In genomic region chr16:30510504-30511451, GRCm38 (mm10) we compare ENCODE assay signal across 8 mouse cellular contexts. TPM values are rescaled to one million over a fixed set of nuclear protein-coding genes. Genes with fewer than 3 reads are reported as not detected.
DNase-seq lines count a peak whose midpoint lies in the region; ATAC-seq and TF ChIP-seq lines count a peak whose summit lies in the region.

No protein-coding gene starts in this region.

- peaks cover 22% of the 10 kb centered on the region for H3K4me1 ChIP-seq in brown adipose tissue, adult 24 weeks (ENCODE audit: control insufficient read depth, insufficient read depth, insufficient read length, low read length)
- H3K4me1 ChIP-seq in heart, embryonic 14.5 days (ENCODE audit: control insufficient read depth in 2 of 2, insufficient read depth in 2 of 2, low read length in 2 of 2), result peaks cover 32 to 48% of the 10 kb centered on the region in 2 experiments
- peaks cover 55% of the 10 kb centered on the region for H3K4me1 ChIP-seq in liver, embryonic 13.5 days (replicated peaks)
- peaks cover 22% of the 10 kb centered on the region for H3K4me1 ChIP-seq in stomach, embryonic 15.5 days

- H3ac ChIP-seq in C2C12 (ENCODE audit: control insufficient read depth, insufficient read length, low read depth), result peak overlapping the region; percentile 55

- peaks cover 13% of the 10 kb centered on the region for H3K79me2 ChIP-seq in C2C12 (ENCODE audit: control insufficient read depth, insufficient read depth)

- peak; percentile 85 for ATAC-seq in erythroid progenitor cell, adult 5-6 weeks (replicated peaks; ENCODE audit: low FRiP score, poor library complexity, severe bottlenecking)
- peak; percentile 68 for ATAC-seq in heart, embryonic 14.5 days (ENCODE audit: insufficient number of reproducible peaks, insufficient read depth, low FRiP score, low read depth)
- peak; percentile 84 for ATAC-seq in liver, embryonic 13.5 days (ENCODE audit: low read depth)
- ATAC-seq in stomach, embryonic 15.5 days (ENCODE audit: insufficient read depth, low FRiP score, low read depth), result peak; percentile 84

- peak overlapping the region; percentile 88 for H3K4me2 ChIP-seq in heart, embryonic 14.5 days (ENCODE audit: low read length)
- peak overlapping the region; percentile 81 for H3K4me2 ChIP-seq in liver, embryonic 13.5 days
- peak overlapping the region; percentile 72 for H3K4me2 ChIP-seq in stomach, embryonic 15.5 days

- H3K9me3 ChIP-seq in heart, embryonic 14.5 days (ENCODE audit: control insufficient read depth, low read length), result peaks cover 3% of the 10 kb centered on the region
- H3K9me3 ChIP-seq in liver, embryonic 13.5 days (replicated peaks), result no peaks in the 10 kb centered on the region
- no peaks in the 10 kb centered on the region for H3K9me3 ChIP-seq in stomach, embryonic 15.5 days

- no peaks in the 10 kb centered on the region for H3K79me3 ChIP-seq in C2C12 (ENCODE audit: low read depth)

- peak overlapping the region; percentile 89 for H3K9ac ChIP-seq in heart, embryonic 14.5 days (ENCODE audit: low read length)
- peak overlapping the region; percentile 85 for H3K9ac ChIP-seq in liver, embryonic 13.5 days
- peak overlapping the region; percentile 64; the same call in 1 of the 2 replicates for H3K9ac ChIP-seq in stomach, embryonic 15.5 days

- H3K27me3 ChIP-seq in C2C12 (ENCODE audit: control insufficient read depth, insufficient read depth, insufficient read length), result no peaks in the 10 kb centered on the region
- peaks cover 7% of the 10 kb centered on the region for H3K27me3 ChIP-seq in heart, embryonic 14.5 days (ENCODE audit: control insufficient read depth, insufficient read depth, low read length)
- H3K27me3 ChIP-seq in liver, embryonic 13.5 days, result 0 out of 2 replicates have a peak, but pooled peaks cover 2% of the 10 kb centered on the region
- no peaks in the 10 kb centered on the region for H3K27me3 ChIP-seq in stomach, embryonic 15.5 days (replicated peaks)

- peak; percentile 93 for DNase-seq in kidney, postnatal 10 days
- DNase-seq in liver, embryonic 13.5 days, result peak; percentile 82
- peak; percentile 90 for DNase-seq in neural tube, embryonic 10.5 days (ENCODE audit: extremely low spot score, low spot score)

- TF ChIP-seq CTCF in C2C12 (IDR thresholded peaks at IDR 0.05; ENCODE audit: control insufficient read depth, insufficient read depth, insufficient read length), result no peak

- no peaks in the 10 kb centered on the region for H3K36me3 ChIP-seq in C2C12 (ENCODE audit: control insufficient read depth, insufficient read depth)
- H3K36me3 ChIP-seq in heart, embryonic 14.5 days (ENCODE audit: control insufficient read depth, insufficient read depth, low read length), result peaks cover 12% of the 10 kb centered on the region; the same call in 1 of the 2 replicates
- no peaks in the 10 kb centered on the region for H3K36me3 ChIP-seq in liver, embryonic 13.5 days
- no peaks in the 10 kb centered on the region for H3K36me3 ChIP-seq in stomach, embryonic 15.5 days

- 4% methylated on average over 44 of the region's 44 CpGs for WGBS in heart, embryonic 14.5 days
- 3% methylated on average over 44 of the region's 44 CpGs for WGBS in liver, embryonic 13.5 days (ENCODE audit: insufficient replicate concordance)
- WGBS in stomach, embryonic 15.5 days, result 3% methylated on average over 44 of the region's 44 CpGs

- H3K27ac ChIP-seq in brown adipose tissue, adult 24 weeks (replicated peaks; ENCODE audit: low read depth, low read length), result peak overlapping the region; percentile 96
- H3K27ac ChIP-seq in heart, embryonic 14.5 days (replicated peaks in 1 of 2; ENCODE audit: control insufficient read depth in 1 of 2, insufficient read depth in 1 of 2, low read depth in 2 of 2, low read length in 2 of 2), result peak overlapping the region; percentile 94 to 97
- H3K27ac ChIP-seq in liver, embryonic 13.5 days, result peak overlapping the region; percentile 84
- peak overlapping the region; percentile 93 for H3K27ac ChIP-seq in stomach, embryonic 15.5 days

- peak overlapping the region; percentile 50 for H3K4me3 ChIP-seq in C2C12 (ENCODE audit: insufficient read depth, poor library complexity, severe bottlenecking)
- peak overlapping the region; percentile 85 for H3K4me3 ChIP-seq in brown adipose tissue, adult 24 weeks (ENCODE audit: insufficient read depth, low read depth, low read length)
- peak overlapping the region; percentile 63 to 67 for H3K4me3 ChIP-seq in heart, embryonic 14.5 days (ENCODE audit: control insufficient read depth in 1 of 2, insufficient read depth in 1 of 2, low read depth in 1 of 2, low read length in 2 of 2)
- H3K4me3 ChIP-seq in liver, embryonic 13.5 days (replicated peaks), result peak overlapping the region; percentile 76
- H3K4me3 ChIP-seq in stomach, embryonic 15.5 days (replicated peaks), result peak overlapping the region; percentile 70

TF ChIP-seq in C2C12, 6 proteins besides CTCF, POLR2A, EP300 and RAD21:
- no peak for TF ChIP-seq FOSL1 (IDR thresholded peaks at IDR 0.05; ENCODE audit: insufficient read depth, low read length, poor library complexity, severe bottlenecking)
- TF ChIP-seq USF1 (IDR thresholded peaks at IDR 0.05; ENCODE audit: low read depth), result no peak
- no peak for TF ChIP-seq MAX (IDR thresholded peaks at IDR 0.05)
- no peak for TF ChIP-seq MYOG (IDR thresholded peaks at IDR 0.05; ENCODE audit: control insufficient read depth, extremely low read depth, insufficient read length)
- TF ChIP-seq MYOD1 (IDR thresholded peaks at IDR 0.05; ENCODE audit: control insufficient read depth, insufficient read length, low read depth), result no peak
- TF ChIP-seq CEBPB (IDR thresholded peaks at IDR 0.05; ENCODE audit: low read depth), result no peak

RNA-seq across cellular contexts. Expression of gene Tmem44, which starts 39.9 kb away (rescaled TPM):
- polyA plus RNA-seq in C2C12 (2012; fragmentation: generic; extraction: Trizol), result 1.1 TPM
- polyA plus RNA-seq in brown adipose tissue, adult 24 weeks (2012; ENCODE audit: insufficient read depth, insufficient read length, missing spikeins), result 1.3 and 2.6 TPM in 2 replicates
- total RNA-seq in erythroid progenitor cell, adult 5-6 weeks (2015; ENCODE audit: low replicate concordance), result 0.42 TPM in 1 of 2 replicates, not detected in the other
- total RNA-seq in erythroid progenitor cell, adult 5-6 weeks (2017; ENCODE audit: low replicate concordance), result 5.3 TPM in 1 of 2 replicates, not detected in the other
- 24.2 and 24.3 TPM in 2 replicates for polyA plus RNA-seq in heart, embryonic 14.5 days (2014; fragmentation: Nextera tagmentation; extraction: Ambion mirVana)
- 1.0 and 1.2 TPM in 2 replicates for polyA plus RNA-seq in liver, embryonic 13.5 days (2015; fragmentation: Nextera tagmentation; extraction: Ambion mirVana)
- 11.7 and 13.6 TPM in 2 replicates for polyA plus RNA-seq in stomach, embryonic 15.5 days (2015; fragmentation: Nextera tagmentation; extraction: Ambion mirVana)

Comparison
In these comparisons a context has a peak if more than half of its experiments do, and no peak if none do; other contexts are left out.
1. Peak in every context shown above with its lines: DNase-seq, ATAC-seq, H3K4me3 ChIP-seq and H3K27ac ChIP-seq.